Mouse (Mus musculus) liver, embryonic 11.5 days (tissue): ENCODE data around the gene Hecw2. TPM values are rescaled to one million over a fixed set of nuclear protein-coding genes. Genes with fewer than 3 reads are reported as not detected.

Source experiments
- ATAC-seq: fragments of 200-750 bp; cut with Nextera tagmentation; replicated peaks from 2 replicates; pipeline ENCODE4 v1.8.0; 2017; ENCODE audit warnings: moderate number of reproducible peaks, mild to moderate bottlenecking, moderate TSS enrichment, moderate library complexity; ENCODE audit not compliant: low FRiP score
- DNase-seq: peaks from one replicate; pipeline ENCODE4 v3.0.0-alpha.2; 2017; ENCODE audit warnings: low spot score
- H3K27ac ChIP-seq: fragments of 300-500 bp; sonication (generic); 2 replicates; pipeline ENCODE4 v1.5.1; 2014; ENCODE audit warnings: mild to moderate bottlenecking, low read depth, low read length, control low read depth
- H3K27me3 ChIP-seq: fragments of 300-500 bp; sonication (generic); replicated peaks from 2 replicates; pipeline ENCODE4 v1.6.1; 2014; ENCODE audit warnings: low read length, mixed read lengths; ENCODE audit not compliant: control insufficient read depth, insufficient read depth
- H3K36me3 ChIP-seq: fragments of 300-500 bp; sonication (generic); 2 replicates; pipeline ENCODE4 v1.6.1; 2014; ENCODE audit warnings: mild to moderate bottlenecking, low read length, moderate library complexity, mixed read lengths; ENCODE audit not compliant: control insufficient read depth, insufficient read depth
- H3K4me1 ChIP-seq: fragments of 300-500 bp; sonication (generic); replicated peaks from 2 replicates; pipeline ENCODE4 v1.6.1; 2014; ENCODE audit warnings: low read length, mixed read lengths; ENCODE audit not compliant: control insufficient read depth, insufficient read depth
- H3K4me2 ChIP-seq: fragments of 300-500 bp; sonication (generic); 2 replicates; pipeline ENCODE4 v1.6.1; 2014; ENCODE audit warnings: mild to moderate bottlenecking, control low read depth, moderate library complexity
- H3K4me3 ChIP-seq: fragments of 300-500 bp; sonication (generic); 2 replicates; pipeline ENCODE4 v1.5.1; 2014; ENCODE audit warnings: low read depth, low read length, control low read depth
- H3K9ac ChIP-seq: fragments of 300-500 bp; sonication (generic); 2 replicates; pipeline ENCODE4 v1.6.1; 2014; ENCODE audit warnings: low read depth, low read length, control low read depth
- H3K9me3 ChIP-seq: fragments of 300-500 bp; sonication (generic); 2 replicates; pipeline ENCODE4 v1.6.1; 2016; ENCODE audit warnings: low read length, inconsistent platforms, mixed read lengths; ENCODE audit not compliant: control insufficient read depth
- WGBS: fragments of 180-500 bp; shearing (Covaris S2); extraction: QIAGEN DNeasy Blood & Tissue Kit; methylation state at CpG from one replicate; pipeline ENCODE4 v1.1.7; 2014; 5-methylcytosine and 5-hydroxymethylcytosine counted together
- polyA plus RNA-seq: library from polyadenylated mRNA; unstranded; fragments of >200 nt; fragmentation: Nextera tagmentation; extraction: Ambion mirVana; gene quantifications from 2 replicates; pipeline ENCODE4 v1.2.1, GENCODE M21; 2014

Hecw2 gene
- polyA plus RNA-seq, 1 experiment from 2014 or later: 1.8 TPM

GRCm38 (mm10) chr1:53791343-53791742, 403.6 kb downstream of the Hecw2 start:
- H3K4me1 ChIP-seq: no peaks in the 10 kb centered on the region
- ATAC-seq: no peak
- H3K9ac ChIP-seq: no peak overlapping the region
- H3K27me3 ChIP-seq: no peaks in the 10 kb centered on the region
- no peak for DNase-seq
- WGBS: 64% methylated on average over 2 of the region's 2 CpGs
- H3K27ac ChIP-seq: no peak overlapping the region
- H3K4me2 ChIP-seq: no peak overlapping the region
- H3K36me3 ChIP-seq: no peaks in the 10 kb centered on the region
- H3K4me3 ChIP-seq: no peak overlapping the region
- H3K9me3 ChIP-seq: no peaks in the 10 kb centered on the region

GRCm38 (mm10) chr1:53784721-53785418, 410.1 kb downstream of the Hecw2 start, which contains the start of gene Stk17b:
TSS of gene Stk17b (minus strand) at chr1:53785224.
- peak within 1 kb of the TSS; percentile 86 for H3K4me2 ChIP-seq
- H3K9ac ChIP-seq: peak within 1 kb of the TSS; percentile 93
- peak within 1 kb of the TSS; percentile 91 for H3K4me3 ChIP-seq
- no peaks in the 10 kb centered on the region for H3K27me3 ChIP-seq
- DNase-seq (peak; percentile 87), ATAC-seq (peak; percentile 97)
- peak within 1 kb of the TSS; percentile 89 for H3K27ac ChIP-seq
- no peaks in the 10 kb centered on the region; the same call in 1 of the 2 replicates for H3K4me1 ChIP-seq
- WGBS: under 1% methylated on average over 63 of the region's 81 CpGs
- no peaks in the 10 kb centered on the region for H3K36me3 ChIP-seq
- no peaks in the 10 kb centered on the region for H3K9me3 ChIP-seq

- H3K9ac ChIP-seq: peak overlapping the region; percentile 93
- H3K27ac ChIP-seq: peak overlapping the region; percentile 89
- H3K4me3 ChIP-seq: peak overlapping the region; percentile 91
- ATAC-seq (peak; percentile 40), DNase-seq (peak; percentile 56)
- under 1% methylated on average over 17 of the region's 17 CpGs for WGBS
- no peaks in the 10 kb centered on the region for H3K36me3 ChIP-seq
- H3K9me3 ChIP-seq: no peaks in the 10 kb centered on the region
- peak overlapping the region; percentile 86 for H3K4me2 ChIP-seq
- H3K4me1 ChIP-seq: no peaks in the 10 kb centered on the region; the same call in 1 of the 2 replicates
- H3K27me3 ChIP-seq: no peaks in the 10 kb centered on the region
These were observed 410.7 kb downstream of the Hecw2 start for GRCm38 (mm10) chr1:53784291-53784720.

- H3K4me2 ChIP-seq: peak overlapping the region; percentile 34
- no peaks in the 10 kb centered on the region for H3K27me3 ChIP-seq
- no peaks in the 10 kb centered on the region for H3K36me3 ChIP-seq
- H3K27ac ChIP-seq: no peak overlapping the region
- ATAC-seq (no peak), DNase-seq (no peak)
- no peak overlapping the region for H3K9ac ChIP-seq
- H3K4me1 ChIP-seq: no peaks in the 10 kb centered on the region; the same call in 1 of the 2 replicates
- 97% methylated on average over 1 of the region's 1 CpGs for WGBS
- no peak overlapping the region for H3K4me3 ChIP-seq
- H3K9me3 ChIP-seq: no peaks in the 10 kb centered on the region
These were observed 412.0 kb downstream of the Hecw2 start for GRCm38 (mm10) chr1:53782956-53783355.

GRCm38 (mm10) chr1:53782079-53782478, 412.9 kb downstream of the Hecw2 start:
- no peak overlapping the region for H3K4me3 ChIP-seq

GRCm38 (mm10) chr1:53781311-53781710, 413.7 kb downstream of the Hecw2 start:
- no peaks in the 10 kb centered on the region for H3K9me3 ChIP-seq
- no peaks in the 10 kb centered on the region for H3K27me3 ChIP-seq
- no peaks in the 10 kb centered on the region for H3K36me3 ChIP-seq
- H3K4me2 ChIP-seq: no peak overlapping the region
- no peak overlapping the region for H3K27ac ChIP-seq
- no peak overlapping the region for H3K9ac ChIP-seq
- DNase-seq (no peak), ATAC-seq (no peak)
- WGBS: 72% methylated on average over 1 of the region's 1 CpGs
- no peak overlapping the region for H3K4me3 ChIP-seq
- no peaks in the 10 kb centered on the region; the same call in 1 of the 2 replicates for H3K4me1 ChIP-seq

More at GRCm38 (mm10) chr1:53782079-53782478, 412.9 kb downstream of the Hecw2 start:
- no peaks in the 10 kb centered on the region for H3K27me3 ChIP-seq
- WGBS: 60% methylated on average over 3 of the region's 3 CpGs
- H3K9ac ChIP-seq: no peak overlapping the region
- DNase-seq (no peak), ATAC-seq (no peak)
- H3K27ac ChIP-seq: no peak overlapping the region
- no peaks in the 10 kb centered on the region for H3K9me3 ChIP-seq
- H3K36me3 ChIP-seq: no peaks in the 10 kb centered on the region
- no peaks in the 10 kb centered on the region; the same call in 1 of the 2 replicates for H3K4me1 ChIP-seq
- H3K4me2 ChIP-seq: 0 out of 2 replicates have a peak overlapping the region, but pooled peaks have one; percentile 13

- Histone ChIP-seq H3K9ac (no peak overlapping the region), H3K9me3 (no peaks in the 10 kb centered on the region), H3K27ac (no peak overlapping the region), H3K4me1 (no peaks in the 10 kb centered on the region), H3K4me3 (no peak overlapping the region), H3K27me3 (no peaks in the 10 kb centered on the region), H3K36me3 (no peaks in the 10 kb centered on the region), H3K4me2 (no peak overlapping the region)
- ATAC-seq (no peak), DNase-seq (no peak)
- WGBS: 79% methylated on average over 7 of the region's 7 CpGs
These were observed 418.6 kb downstream of the Hecw2 start for GRCm38 (mm10) chr1:53776176-53776905.

GRCm38 (mm10) chr1:53775545-53775944, 419.4 kb downstream of the Hecw2 start:
- no peaks in the 10 kb centered on the region for H3K4me1 ChIP-seq

More at GRCm38 (mm10) chr1:53775545-53775944, 419.4 kb downstream of the Hecw2 start:
- DNase-seq (no peak), ATAC-seq (no peak)
- Histone ChIP-seq H3K4me3 (no peak overlapping the region), H3K4me2 (no peak overlapping the region), H3K9me3 (no peaks in the 10 kb centered on the region), H3K27ac (no peak overlapping the region), H3K36me3 (no peaks in the 10 kb centered on the region), H3K9ac (no peak overlapping the region), H3K27me3 (no peaks in the 10 kb centered on the region)
- 89% methylated on average over 2 of the region's 2 CpGs for WGBS
